Mouse (Mus musculus) thymus, postnatal 4 days (tissue): ENCODE results near the gene Man2a1.
"Not testable (repeated sequence)": the region's sequence is repeated elsewhere in the genome, so short reads cannot be mapped to it uniquely, and the experiment has no call there.

Source experiments
- DNase-seq: peaks from one replicate; pipeline ENCODE4 v3.0.0; 2021

The Man2a1 gene

GRCm38 (mm10) chr17:64719760-64720159, 119.2 kb downstream of the Man2a1 start:
- DNase-seq, result no peak

- DNase-seq, result no peak
These were observed 120.6 kb downstream of the Man2a1 start for GRCm38 (mm10) chr17:64721112-64721511.

GRCm38 (mm10) chr17:64723162-64723561, 122.6 kb downstream of the Man2a1 start:
- DNase-seq, result no peak

DNA sequence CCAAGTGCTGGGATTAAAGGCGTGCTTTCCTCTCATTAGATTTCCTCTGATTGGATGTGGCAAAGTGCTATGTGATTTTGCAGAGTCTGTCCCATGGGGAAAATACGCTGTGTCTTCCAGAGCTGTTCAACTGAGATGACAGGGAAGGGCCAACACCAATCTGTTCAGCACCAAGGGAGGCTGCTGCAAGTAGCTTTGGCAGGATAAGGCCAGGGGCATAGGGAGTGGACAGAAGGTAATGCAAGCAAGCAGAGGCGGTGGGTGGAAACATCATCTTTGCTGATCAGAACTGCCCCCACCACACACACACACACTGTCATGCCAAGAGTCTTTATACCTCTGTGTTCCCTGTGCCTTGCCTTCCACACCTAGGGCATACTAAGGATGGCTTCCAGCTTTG, 124.7 kb downstream of the Man2a1 start:
- no peak for DNase-seq

DNA sequence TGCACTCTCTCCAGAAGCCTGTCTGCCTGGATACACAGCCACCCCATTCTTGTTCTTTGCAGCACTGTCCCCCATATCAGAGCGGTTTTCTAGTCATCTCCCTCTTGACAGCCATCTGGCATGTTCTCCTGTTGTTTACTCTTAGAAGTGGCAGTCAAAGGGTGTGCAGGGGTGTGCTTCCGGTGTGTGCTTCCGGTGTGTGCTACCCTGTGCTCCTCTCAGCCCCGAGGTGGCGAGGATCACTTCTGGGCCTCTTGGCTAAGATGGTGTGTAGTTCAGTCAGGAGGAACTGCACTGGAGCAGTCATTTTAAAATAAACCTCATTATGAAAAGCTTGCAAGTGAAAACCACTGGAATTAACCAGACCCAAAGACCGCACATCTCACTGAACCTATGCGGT, 125.5 kb downstream of the Man2a1 start:
- peak; percentile 63 for DNase-seq

DNA sequence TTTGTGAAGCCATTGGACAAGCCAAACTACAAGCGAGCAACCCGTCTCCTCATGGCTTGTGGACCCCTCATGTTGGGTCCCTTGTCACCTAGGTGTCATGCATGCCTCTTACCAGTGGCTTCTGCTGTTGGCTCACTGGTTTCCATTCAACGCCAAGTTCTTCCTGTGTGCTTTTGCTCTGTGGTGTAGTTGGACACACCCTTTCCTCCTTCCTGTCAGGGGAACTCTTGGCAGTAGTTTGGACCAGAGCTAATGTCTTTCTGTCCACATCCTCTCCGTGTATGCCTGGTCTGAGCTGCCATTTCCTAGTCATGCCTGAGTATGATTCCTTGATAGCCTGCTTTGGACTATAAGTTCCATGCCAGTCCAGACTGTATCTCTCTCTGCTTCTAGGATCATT, 135.0 kb downstream of the Man2a1 start:
- no peak for DNase-seq

DNA sequence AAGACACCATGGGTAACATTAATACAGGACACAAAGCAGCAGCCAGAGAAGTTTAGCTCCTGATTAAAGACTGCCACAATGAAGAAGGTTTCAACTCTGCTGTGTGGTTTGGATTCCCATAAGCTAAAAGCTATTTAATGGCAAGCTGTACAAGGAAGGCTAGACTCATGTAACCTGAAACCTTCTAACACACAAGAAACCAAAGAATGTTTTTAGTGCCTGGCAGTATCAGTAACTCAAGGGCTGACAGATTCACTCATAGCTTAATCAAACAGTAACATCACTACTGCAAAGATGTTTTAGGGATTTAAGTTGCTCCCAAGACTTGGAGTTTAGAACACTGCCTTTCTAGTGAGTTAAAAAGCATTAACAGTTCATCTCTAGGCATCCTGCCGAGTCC, 137.4 kb downstream of the Man2a1 start:
- DNase-seq, result no peak

GRCm38 (mm10) chr17:64739129-64739528, 138.6 kb downstream of the Man2a1 start:
- no peak for DNase-seq

GRCm38 (mm10) chr17:64742715-64743605, 142.4 kb downstream of the Man2a1 start:
- DNase-seq, result no peak

GRCm38 (mm10) chr17:64743606-64744300, 143.2 kb downstream of the Man2a1 start:
- no peak for DNase-seq

GRCm38 (mm10) chr17:64746637-64747225, 146.2 kb downstream of the Man2a1 start:
- no peak for DNase-seq

DNA sequence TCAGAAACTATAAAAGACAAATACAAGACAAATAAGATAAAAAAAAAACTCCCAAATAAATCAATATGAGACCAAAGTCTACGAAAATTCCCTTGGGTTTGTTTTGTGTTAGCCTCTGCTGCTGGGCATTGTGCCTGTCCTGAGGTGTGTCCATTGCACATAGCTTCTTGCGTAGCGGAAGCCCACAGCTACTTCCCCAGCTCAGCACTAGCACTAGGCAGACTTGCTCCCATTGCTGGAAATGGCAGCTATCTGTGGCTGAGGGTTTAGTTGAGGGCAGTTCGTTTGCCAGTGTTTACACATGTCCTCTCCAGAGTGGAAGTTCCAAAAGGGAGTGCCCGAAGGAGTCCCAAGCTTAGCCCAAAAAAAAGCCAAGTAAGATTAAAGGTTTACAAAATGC, 146.9 kb downstream of the Man2a1 start:
- no peak for DNase-seq

GRCm38 (mm10) chr17:64748131-64748530, 147.6 kb downstream of the Man2a1 start:
- DNase-seq, result no peak

DNA sequence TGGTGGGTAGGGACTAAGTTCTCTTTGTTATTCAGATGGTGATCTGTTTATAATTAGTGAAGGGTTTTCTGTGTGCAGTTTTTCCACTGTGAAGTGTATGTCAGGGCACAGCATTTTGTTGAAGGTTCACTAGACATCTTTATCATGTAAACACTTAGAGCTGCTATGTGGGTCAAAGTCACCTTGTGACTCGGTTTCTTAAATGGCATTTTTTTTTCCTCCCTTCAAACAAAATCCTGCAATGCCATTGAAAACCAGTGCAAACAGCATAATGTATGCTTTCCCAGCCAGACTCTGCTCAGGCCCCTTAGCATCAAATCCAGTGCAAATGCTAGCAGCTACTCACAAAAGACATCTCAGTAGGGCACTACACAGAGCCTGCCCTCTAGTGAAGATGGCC, 148.6 kb downstream of the Man2a1 start:
- no peak for DNase-seq

DNA sequence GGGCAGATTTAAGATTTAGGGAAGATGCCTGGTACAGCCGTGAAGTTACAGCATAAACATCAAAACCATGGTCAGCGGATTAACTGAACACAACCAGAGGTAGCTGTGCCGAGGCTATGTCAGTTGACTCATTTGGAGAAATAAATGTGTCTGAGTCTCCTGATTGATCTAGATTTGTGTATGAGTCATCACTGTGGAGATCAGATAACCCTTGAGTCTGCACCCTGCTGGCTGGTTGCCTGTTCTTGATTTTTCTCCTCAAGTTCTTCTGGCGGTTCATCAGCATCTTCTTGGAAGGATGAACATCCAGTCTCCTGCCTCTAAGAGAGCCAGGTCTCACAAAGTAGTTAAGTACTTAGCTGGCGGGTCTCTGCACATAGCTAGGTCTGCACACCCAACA, 150.7 kb downstream of the Man2a1 start:
- DNase-seq, result no peak

DNA sequence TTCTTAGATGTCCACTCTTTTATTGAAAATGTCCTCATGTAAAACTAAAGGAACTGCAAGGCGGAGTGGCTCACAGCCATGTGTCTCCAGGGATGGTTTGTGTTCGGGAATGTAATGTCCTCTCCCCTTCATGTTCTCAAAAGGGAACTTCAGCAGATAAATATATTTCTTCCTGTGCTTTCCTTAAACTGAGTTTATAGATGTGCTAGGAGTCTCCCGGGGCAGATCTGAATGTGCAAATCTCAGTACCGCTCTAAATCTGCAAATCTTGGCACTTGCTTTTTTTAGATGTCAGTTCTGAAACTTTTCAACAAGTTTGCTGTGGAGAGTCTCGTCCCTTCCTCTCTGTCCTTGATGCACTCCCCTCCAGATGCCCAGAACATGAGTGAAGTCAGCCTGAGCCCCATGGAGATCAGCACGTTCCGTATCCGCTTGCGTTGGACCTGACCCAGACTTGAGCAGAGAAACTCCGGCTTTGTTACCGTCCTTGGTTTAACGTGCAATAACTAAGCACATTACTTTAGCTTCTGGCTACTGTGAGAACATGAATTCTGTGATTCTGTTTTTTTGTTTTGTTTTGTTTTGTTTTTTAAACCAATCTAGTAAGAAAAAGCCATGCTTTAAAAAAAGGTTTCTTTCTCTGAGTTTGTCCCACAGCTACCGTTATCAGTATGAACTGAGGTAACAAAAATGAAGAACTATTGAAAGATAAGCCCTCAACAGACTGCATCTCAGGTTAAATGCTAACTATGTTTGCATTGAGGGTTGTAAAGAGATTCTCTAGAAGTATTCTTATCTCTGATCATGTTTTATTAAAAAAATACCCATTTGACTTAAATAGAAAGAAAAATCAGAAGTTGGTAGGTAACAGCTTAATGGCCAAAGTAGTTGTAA, 151.8 kb downstream of the Man2a1 start:
- DNase-seq, result no peak

DNA sequence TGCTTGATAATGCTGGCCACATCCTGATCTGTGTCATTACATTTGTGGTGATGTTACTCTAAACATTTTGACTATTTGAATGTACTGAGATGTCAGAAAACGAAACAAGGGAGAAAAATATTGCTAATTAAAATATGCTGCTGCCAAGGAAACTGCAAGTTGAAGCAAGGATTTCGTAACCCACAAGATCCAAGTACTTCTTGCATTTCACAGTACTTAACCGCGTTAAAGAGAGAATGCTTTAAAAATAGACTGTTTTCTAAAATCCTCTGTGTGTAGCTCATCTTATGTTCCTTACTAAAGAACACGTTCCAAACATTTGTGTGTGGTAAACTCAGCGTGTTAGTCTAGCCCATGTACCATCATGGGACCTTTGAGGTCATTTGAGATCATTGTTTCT, 153.0 kb downstream of the Man2a1 start:
- no peak for DNase-seq

- DNase-seq, result peak; percentile 27
These were observed 153.8 kb downstream of the Man2a1 start for GRCm38 (mm10) chr17:64754142-64754863.

DNA sequence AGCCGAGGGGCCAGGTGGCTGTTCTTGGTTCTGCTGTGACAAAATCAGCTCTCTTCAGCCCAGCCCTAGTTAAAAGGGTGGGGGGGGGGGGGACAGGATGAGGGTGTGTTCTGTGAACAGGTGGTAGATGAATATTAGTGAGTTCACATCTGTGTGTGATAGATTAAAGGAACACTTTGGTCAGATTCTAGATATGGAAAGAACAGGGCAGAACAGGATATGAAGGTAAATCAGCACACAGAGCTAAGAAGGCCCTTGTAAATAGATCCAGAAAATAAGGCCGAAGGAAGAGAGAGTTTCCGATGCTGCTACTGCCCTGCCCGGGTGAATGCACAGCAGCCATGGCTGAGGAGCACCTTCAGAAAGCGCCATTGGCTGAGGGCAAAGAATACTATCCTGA, 154.7 kb downstream of the Man2a1 start:
- no peak for DNase-seq

DNA sequence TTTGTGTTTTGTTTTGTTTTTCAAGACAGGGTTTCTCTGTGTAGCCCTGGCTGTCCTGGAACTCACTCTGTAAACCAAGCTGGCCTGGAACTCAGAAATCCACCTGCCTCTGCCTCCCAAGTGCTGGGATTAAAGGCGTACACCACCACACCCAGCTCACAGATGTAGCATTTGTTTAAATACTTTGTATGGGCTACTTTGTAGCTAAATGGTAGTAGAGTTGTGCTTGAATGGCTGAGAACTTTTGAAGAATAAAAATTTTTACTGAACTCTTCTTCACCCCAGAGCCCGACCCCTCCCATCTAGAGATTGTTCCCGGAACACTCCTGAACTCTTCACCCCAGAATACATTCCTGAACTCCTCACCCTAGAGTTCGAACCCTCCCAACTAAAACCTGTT, 162.1 kb downstream of the Man2a1 start:
- not testable (repeated sequence) for DNase-seq

DNA sequence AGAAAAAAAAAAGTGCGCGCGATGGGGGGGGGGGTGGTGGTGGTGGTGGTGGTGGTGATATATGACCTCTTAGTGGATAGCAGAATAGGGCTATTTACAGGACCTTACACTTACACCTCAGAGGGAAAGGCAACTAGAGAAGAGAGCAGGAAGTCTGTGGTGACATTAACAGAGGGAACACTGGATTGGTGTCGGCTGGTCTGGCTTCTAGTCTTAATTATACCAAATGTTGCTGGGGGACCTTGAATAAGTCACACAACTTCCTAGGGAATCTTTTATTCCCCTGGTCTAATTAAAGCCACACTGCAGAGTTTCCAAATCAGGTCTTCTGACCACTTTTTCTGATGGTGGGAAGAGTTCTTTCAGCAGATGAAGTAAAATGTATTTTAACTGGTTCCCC, 163.0 kb downstream of the Man2a1 start:
- no peak for DNase-seq
